Mouse (Mus musculus): ENCODE data around the gene Mfsd12.

Gene Mfsd12

GRCm38 (mm10) chr10:81356991-81357844, at the start of gene Mfsd12:
Gene Mfsd12 (plus strand): TSS chr10:81357491.
- DNase-seq (ENCODE audit: extremely low spot score, low spot score), result peak; percentile 85

GRCm38 (mm10) chr10:81309571-81309970, 47.7 kb upstream of the Mfsd12 start:
- DNase-seq (ENCODE audit: extremely low spot score, low spot score), result no peak

- DNase-seq (ENCODE audit: extremely low spot score, low spot score), result no peak
Observed at GRCm38 (mm10) chr10:81313581-81313980, 43.7 kb upstream of the Mfsd12 start.

- no peak for DNase-seq (ENCODE audit: extremely low spot score, low spot score)
Observed at GRCm38 (mm10) chr10:81314201-81314600, 43.1 kb upstream of the Mfsd12 start.

DNA sequence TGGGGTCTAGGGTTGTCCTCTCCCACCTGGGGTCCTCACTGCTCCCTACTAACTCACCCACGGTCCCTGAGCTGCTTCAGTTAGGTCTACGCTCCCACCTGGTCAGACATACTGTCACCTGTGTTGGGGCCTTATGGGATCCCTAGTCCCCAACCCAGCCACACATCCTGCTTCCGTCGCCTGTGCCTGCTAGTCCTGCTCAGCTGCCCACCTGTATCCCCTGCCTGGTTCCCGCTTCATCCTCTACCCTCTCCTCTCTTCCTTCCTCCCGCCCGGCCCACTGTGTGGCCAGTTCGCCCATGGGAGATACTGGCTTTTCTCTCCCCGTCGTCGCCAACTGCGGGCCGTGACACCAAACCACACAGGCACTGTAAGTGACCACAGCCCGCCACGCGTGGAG, 41.7 kb upstream of the Mfsd12 start:
- no peak for DNase-seq (ENCODE audit: extremely low spot score, low spot score)

GRCm38 (mm10) chr10:81316338-81317060, 40.8 kb upstream of the Mfsd12 start:
- no peak for DNase-seq (ENCODE audit: extremely low spot score, low spot score)

DNA sequence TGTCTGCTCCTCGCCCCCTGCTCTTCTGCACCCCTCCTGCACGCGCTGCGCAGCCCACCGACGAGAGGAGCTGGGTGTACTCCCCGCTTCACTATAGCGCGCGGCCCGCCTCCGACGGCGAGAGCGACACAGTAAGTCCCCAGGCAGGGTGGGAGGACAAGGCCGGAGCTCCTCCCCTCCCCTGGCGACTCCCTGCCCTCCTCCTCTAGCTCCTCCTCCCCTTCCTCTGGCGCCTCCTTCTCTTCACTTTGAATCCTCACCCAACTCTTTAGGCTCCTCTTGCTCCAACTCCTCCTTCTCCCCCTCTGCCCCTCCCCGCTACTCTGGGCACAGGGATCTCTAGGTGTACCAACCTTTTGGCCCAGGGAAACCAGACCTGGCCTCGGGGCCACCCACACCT, 40.0 kb upstream of the Mfsd12 start:
- DNase-seq (ENCODE audit: extremely low spot score, low spot score), result no peak

DNA sequence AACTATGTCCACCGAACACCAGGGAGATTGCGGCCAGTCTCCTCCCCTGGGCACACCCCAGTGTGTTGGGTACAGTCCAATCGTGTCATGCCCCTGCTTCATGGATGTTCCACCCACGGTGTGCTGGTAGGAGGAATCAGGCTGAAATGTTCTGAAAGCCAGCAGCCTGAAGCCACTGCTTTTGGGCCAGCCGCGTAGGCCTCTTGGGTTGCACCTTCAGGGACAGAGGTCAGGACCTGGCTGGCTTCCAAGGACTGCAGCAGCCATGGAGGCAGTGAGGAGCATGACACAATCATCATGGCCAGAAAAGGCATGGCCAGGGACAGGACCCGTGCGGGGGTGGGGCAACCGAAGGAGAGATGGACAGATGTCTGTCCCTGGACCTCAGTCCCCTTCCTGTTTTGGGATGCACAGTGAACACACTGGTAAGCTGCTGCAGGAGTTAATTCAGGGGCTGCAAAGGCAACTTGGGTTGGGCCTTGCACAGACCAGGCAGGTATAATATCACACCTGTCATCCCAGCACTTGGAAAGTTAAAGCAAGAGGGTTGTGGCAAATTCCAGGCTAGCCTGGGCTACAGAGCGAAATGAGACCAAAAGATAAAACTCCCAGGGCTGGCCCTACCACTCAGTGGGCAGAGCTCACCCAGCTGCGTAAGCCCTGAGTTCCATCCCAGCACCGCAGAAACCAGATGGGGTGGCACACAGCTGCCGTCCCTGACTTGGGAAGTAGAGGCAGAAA, 38.5 kb upstream of the Mfsd12 start:
- no peak for DNase-seq (ENCODE audit: extremely low spot score, low spot score)

GRCm38 (mm10) chr10:81319330-81319699, 38.0 kb upstream of the Mfsd12 start:
- no peak for DNase-seq (ENCODE audit: extremely low spot score, low spot score)

GRCm38 (mm10) chr10:81319741-81320549, 37.3 kb upstream of the Mfsd12 start:
- peak; percentile 97 for DNase-seq (ENCODE audit: extremely low spot score, low spot score)

GRCm38 (mm10) chr10:81320550-81321347, 36.5 kb upstream of the Mfsd12 start, which contains the start of gene Cactin:
Gene Cactin (plus strand): TSS chr10:81321103.
- peak; percentile 98 for DNase-seq (ENCODE audit: extremely low spot score, low spot score)

DNA sequence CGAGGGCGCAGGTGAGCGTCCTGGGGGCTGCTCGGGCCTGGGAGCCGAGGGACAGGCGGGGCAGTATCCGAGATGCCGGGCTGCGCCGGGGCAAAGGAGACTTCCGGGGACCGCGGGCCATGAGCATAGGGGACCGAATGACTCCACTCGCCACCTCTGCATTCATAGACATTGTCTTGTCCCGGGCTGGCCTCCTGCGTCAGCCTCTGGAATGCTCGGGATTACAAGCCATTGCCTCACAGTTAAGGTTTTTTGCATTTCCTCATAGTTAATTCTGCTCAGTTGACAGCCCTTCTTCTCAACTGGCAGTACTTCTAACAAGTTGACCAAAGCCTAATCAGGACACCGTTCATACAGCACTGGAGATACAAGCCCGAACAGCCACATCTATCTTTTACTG, 35.9 kb upstream of the Mfsd12 start:
- no peak for DNase-seq (ENCODE audit: extremely low spot score, low spot score)

DNA sequence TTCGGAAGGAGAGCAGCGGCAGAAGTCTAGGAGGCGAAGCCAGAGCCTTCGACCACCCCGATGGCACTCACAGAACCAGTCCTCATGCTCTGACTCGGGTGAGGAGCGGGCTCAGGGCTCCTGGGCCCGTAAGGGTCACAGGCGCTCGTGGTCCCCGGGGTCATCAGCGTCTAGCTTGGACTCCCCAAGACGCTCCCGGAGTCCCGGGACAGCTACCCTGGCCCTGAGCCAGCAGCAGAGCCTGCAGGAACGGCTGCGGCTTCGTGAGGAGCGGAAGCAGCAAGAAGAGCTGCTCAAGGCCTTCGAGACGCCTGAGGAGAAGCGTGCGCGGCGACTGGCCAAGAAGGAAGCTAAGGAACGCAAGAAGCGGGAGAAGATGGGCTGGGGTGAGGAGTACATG, 34.8 kb upstream of the Mfsd12 start:
- DNase-seq (ENCODE audit: extremely low spot score, low spot score), result no peak

- no peak for DNase-seq (ENCODE audit: extremely low spot score, low spot score)
Observed at GRCm38 (mm10) chr10:81323141-81323775, 34.0 kb upstream of the Mfsd12 start.

GRCm38 (mm10) chr10:81323791-81324530, 33.3 kb upstream of the Mfsd12 start:
- DNase-seq (ENCODE audit: extremely low spot score, low spot score), result no peak

GRCm38 (mm10) chr10:81325176-81325575, 32.1 kb upstream of the Mfsd12 start:
- no peak for DNase-seq (ENCODE audit: extremely low spot score, low spot score)

DNA sequence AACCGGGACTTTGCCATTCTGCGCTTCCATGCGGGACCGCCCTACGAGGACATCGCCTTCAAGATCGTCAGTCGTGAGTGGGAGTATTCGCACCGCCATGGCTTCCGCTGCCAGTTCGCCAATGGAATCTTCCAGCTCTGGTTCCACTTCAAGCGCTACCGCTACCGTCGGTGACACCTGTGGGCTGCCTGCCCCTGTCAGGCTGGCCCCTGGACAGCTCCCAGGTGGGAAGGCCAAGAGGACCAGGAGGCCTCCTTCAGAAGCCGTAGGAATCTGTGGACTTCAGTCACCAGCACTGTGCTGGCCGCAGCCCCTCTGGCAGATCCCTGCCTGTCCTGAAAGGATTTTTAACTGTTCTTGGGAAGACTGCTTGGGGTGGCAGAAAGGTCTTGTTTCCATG, 31.5 kb upstream of the Mfsd12 start:
- DNase-seq (ENCODE audit: extremely low spot score, low spot score), result no peak

DNA sequence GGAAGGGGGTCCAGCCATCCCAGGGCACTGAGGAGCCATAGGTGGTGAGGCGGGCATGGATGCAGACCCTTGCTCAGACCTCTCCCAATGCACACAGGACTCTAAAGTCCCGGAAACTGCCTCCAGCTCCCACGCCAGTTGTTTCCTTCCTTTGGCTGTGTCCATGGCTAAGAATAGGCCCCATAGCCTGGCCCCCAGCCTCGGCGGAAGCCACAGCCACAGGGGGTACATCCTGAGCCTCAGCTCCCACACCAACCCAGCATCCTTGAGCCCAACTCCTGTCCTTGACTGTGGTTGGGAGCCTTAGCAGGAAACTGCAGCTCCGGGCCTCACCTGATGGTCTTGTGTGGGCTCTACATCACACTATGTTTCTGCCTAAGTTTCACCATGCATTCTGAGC, 30.4 kb upstream of the Mfsd12 start:
- DNase-seq (ENCODE audit: extremely low spot score, low spot score), result no peak

DNA sequence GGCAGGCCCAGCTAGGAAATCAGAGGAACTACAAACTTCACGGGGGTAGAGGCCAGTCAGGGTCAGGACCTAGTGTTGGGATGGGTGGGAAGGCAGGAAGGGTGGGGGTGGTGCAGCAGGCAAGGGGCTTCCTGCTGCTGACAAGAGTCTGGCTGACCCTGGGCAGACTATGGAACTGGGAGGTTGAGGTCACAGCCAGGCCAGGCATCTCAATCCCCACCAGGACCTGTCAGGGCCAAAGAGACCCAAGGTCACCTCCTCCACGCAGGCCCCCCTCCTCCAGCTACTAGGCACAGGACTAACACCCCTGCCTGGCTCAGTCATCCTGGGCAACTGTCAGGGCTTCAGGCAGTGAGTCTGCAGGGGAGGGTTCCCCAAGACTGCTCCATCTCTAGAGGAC, 29.3 kb upstream of the Mfsd12 start:
- DNase-seq (ENCODE audit: extremely low spot score, low spot score), result no peak
